Comparison of ENCODE assay signal across 10 mouse cellular contexts in the genomic region with DNA sequence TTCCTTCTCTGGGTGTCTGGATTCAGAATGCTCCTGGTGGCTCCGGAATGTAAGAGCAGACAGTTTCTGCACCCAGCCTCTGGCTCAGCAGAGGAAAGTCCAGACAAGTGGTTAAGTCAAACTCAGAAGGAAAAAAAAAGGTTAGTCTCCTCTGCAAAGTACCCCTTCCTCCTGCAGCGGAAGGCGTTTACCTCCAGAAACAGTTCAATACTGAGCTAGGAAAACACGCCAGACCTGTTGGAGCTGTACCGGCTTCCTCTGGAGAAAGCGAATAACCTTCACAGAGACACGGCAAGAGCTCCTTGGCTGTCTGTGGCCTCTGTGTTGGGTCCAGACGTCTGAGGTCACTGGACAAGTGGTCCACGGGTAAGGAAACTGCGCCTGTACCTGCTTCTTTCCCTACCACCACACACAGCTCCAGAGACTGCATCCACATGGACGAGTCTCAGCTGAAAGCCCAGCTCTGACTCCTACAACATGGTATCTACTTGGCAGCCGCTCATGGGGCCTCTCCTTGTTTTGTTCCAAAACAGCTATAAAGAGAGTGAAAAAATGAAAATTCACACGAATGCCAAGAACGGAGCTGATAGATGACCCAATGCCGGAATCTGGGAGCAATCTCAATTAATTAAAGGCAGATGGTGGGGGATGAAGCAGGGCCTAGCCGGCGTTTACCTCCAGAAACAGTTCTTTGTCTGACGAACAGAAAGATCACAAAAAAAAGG.
DNase-seq lines count a peak whose midpoint lies in the region; ATAC-seq and TF ChIP-seq lines count a peak whose summit lies in the region.
"Had no signal": no experiment of that assay in that cellular context is flagged by ENCODE, and none has a peak within 500 bp of the region (broad histone marks: within the 10 kb centered on the region; RNA-seq: fewer than 3 reads in every experiment).

No protein-coding gene starts in this region.

- peak; percentile 33 for DNase-seq in gastrocnemius, adult 18-20 months (ENCODE audit: low spot score)
- DNase-seq in gastrocnemius, adult 8-10 months (ENCODE audit: low spot score in 2 of 2): no peak
- peak; percentile 20 for DNase-seq in midbrain, postnatal 0 days (ENCODE audit: low spot score)
- DNase-seq in forebrain, postnatal 0 days: no peak
- no peak for DNase-seq in B cell, adult 2 months
- no peak for DNase-seq in kidney, adult 9 months
- DNase-seq: cerebellum, adult 2 months had no signal

- no peak for TF ChIP-seq CTCF in midbrain, postnatal 0 days (IDR thresholded peaks at IDR 0.05)
- peak; percentile 9; the same call in 1 of the 2 replicates for TF ChIP-seq CTCF in forebrain, postnatal 0 days (IDR thresholded peaks at IDR 0.05; ENCODE audit: low read depth)

- ATAC-seq in midbrain, postnatal 0 days (ENCODE audit: low FRiP score): no peak
- no peak for ATAC-seq in midbrain, embryonic 13.5 days
- no peak for ATAC-seq in forebrain, postnatal 0 days
- ATAC-seq in neural tube, embryonic 15.5 days (ENCODE audit: low FRiP score): no peak

- no peak overlapping the region for H3K4me2 ChIP-seq in midbrain, postnatal 0 days (ENCODE audit: low read depth, low read length, poor library complexity, severe bottlenecking)
- H3K4me2 ChIP-seq in midbrain, embryonic 13.5 days (replicated peaks): no peak overlapping the region
- H3K4me2 ChIP-seq in forebrain, postnatal 0 days (ENCODE audit: low read depth): no peak overlapping the region
- H3K4me2 ChIP-seq in neural tube, embryonic 15.5 days: no peak overlapping the region
- H3K4me2 ChIP-seq: liver, embryonic 15.5 days had no signal

- no peak overlapping the region for H3K9ac ChIP-seq in midbrain, postnatal 0 days (replicated peaks; ENCODE audit: low read length, poor library complexity, severe bottlenecking)
- no peak overlapping the region; the same call in 1 of the 2 replicates for H3K9ac ChIP-seq in midbrain, embryonic 13.5 days (replicated peaks)
- H3K9ac ChIP-seq in forebrain, postnatal 0 days: peak overlapping the region; percentile 10; the same call in 1 of the 2 replicates
- H3K9ac ChIP-seq in neural tube, embryonic 15.5 days (replicated peaks): no peak overlapping the region
- H3K9ac ChIP-seq: liver, embryonic 15.5 days had no signal

- H3K9me3 ChIP-seq in midbrain, postnatal 0 days (ENCODE audit: low read length): no peaks in the 10 kb centered on the region
- H3K9me3 ChIP-seq in midbrain, embryonic 13.5 days: no peaks in the 10 kb centered on the region
- H3K9me3 ChIP-seq in forebrain, postnatal 0 days (ENCODE audit: low read length): no peaks in the 10 kb centered on the region
- no peaks in the 10 kb centered on the region for H3K9me3 ChIP-seq in neural tube, embryonic 15.5 days (replicated peaks)
- H3K9me3 ChIP-seq: liver, embryonic 15.5 days had no signal

- no peaks in the 10 kb centered on the region for H3K27me3 ChIP-seq in midbrain, postnatal 0 days (ENCODE audit: insufficient read depth, low read length)
- H3K27me3 ChIP-seq in midbrain, embryonic 13.5 days: peaks cover 38% of the 10 kb centered on the region
- no peaks in the 10 kb centered on the region for H3K27me3 ChIP-seq in forebrain, postnatal 0 days (ENCODE audit: insufficient read depth, low read length)
- no peaks in the 10 kb centered on the region for H3K27me3 ChIP-seq in neural tube, embryonic 15.5 days (replicated peaks)
- H3K27me3 ChIP-seq: liver, embryonic 15.5 days had no signal

- H3K27ac ChIP-seq in midbrain, postnatal 0 days (ENCODE audit: low read depth, low read length): no peak overlapping the region
- H3K27ac ChIP-seq in midbrain, embryonic 13.5 days: no peak overlapping the region
- no peak overlapping the region for H3K27ac ChIP-seq in forebrain, postnatal 0 days (ENCODE audit: low read depth, low read length)
- H3K27ac ChIP-seq in neural tube, embryonic 15.5 days (replicated peaks): peak overlapping the region; percentile 18; the same call in 1 of the 2 replicates
- H3K27ac ChIP-seq: liver, embryonic 15.5 days had no signal

- H3K4me1 ChIP-seq in midbrain, postnatal 0 days (ENCODE audit: insufficient read depth, low read length): no peaks in the 10 kb centered on the region
- H3K4me1 ChIP-seq in midbrain, embryonic 13.5 days (replicated peaks): peaks cover 27% of the 10 kb centered on the region
- H3K4me1 ChIP-seq in forebrain, postnatal 0 days (ENCODE audit: insufficient read depth): no peaks in the 10 kb centered on the region
- peaks cover 12% of the 10 kb centered on the region; the same call in 1 of the 2 replicates for H3K4me1 ChIP-seq in neural tube, embryonic 15.5 days
- H3K4me1 ChIP-seq: liver, embryonic 15.5 days had no signal

- no peak overlapping the region for H3K4me3 ChIP-seq in midbrain, postnatal 0 days (ENCODE audit: low read depth, low read length)
- no peak overlapping the region for H3K4me3 ChIP-seq in midbrain, embryonic 13.5 days (replicated peaks)
- no peak overlapping the region for H3K4me3 ChIP-seq in forebrain, postnatal 0 days (ENCODE audit: low read depth, low read length)
- no peak overlapping the region for H3K4me3 ChIP-seq in neural tube, embryonic 15.5 days (replicated peaks)
- H3K4me3 ChIP-seq: liver, embryonic 15.5 days had no signal

- 65% methylated on average over 18 of the region's 18 CpGs for WGBS in midbrain, postnatal 0 days
- WGBS in midbrain, embryonic 13.5 days: 61% methylated on average over 18 of the region's 18 CpGs
- 50% methylated on average over 18 of the region's 18 CpGs for WGBS in forebrain, postnatal 0 days
- WGBS in neural tube, embryonic 15.5 days: 57% methylated on average over 18 of the region's 18 CpGs

- H3K36me3 ChIP-seq in midbrain, postnatal 0 days (ENCODE audit: insufficient read depth, low read length): no peaks in the 10 kb centered on the region
- H3K36me3 ChIP-seq in midbrain, embryonic 13.5 days: no peaks in the 10 kb centered on the region
- no peaks in the 10 kb centered on the region for H3K36me3 ChIP-seq in forebrain, postnatal 0 days (ENCODE audit: insufficient read depth)
- H3K36me3 ChIP-seq in neural tube, embryonic 15.5 days: no peaks in the 10 kb centered on the region
- H3K36me3 ChIP-seq: liver, embryonic 15.5 days had no signal

Comparison
In these comparisons a context has a peak if more than half of its experiments do, and no peak if none do; other contexts are left out.
1. DNase-seq: peak in gastrocnemius, adult 18-20 months (single experiment) and midbrain, postnatal 0 days (single experiment); none in gastrocnemius, adult 8-10 months (0 of 2), forebrain, postnatal 0 days (single experiment), B cell, adult 2 months (0 of 2) and kidney, adult 9 months (single experiment).